Mouse (Mus musculus): ENCODE measurements around the gene Traf1.

- TF ChIP-seq CTCF (IDR thresholded peaks at IDR 0.05; ENCODE audit: control insufficient read depth, insufficient read depth, insufficient replicate concordance, low read depth, low read length) (no peak), POLR2A (IDR thresholded peaks at IDR 0.05; ENCODE audit: control insufficient read depth, low read depth, low read length) (no peak)
Measured at GRCm38 (mm10) chr2:34960966-34961365, 606 bp downstream of the Traf1 start.
